Mouse (Mus musculus): ENCODE measurements around the gene Btla.

DNA sequence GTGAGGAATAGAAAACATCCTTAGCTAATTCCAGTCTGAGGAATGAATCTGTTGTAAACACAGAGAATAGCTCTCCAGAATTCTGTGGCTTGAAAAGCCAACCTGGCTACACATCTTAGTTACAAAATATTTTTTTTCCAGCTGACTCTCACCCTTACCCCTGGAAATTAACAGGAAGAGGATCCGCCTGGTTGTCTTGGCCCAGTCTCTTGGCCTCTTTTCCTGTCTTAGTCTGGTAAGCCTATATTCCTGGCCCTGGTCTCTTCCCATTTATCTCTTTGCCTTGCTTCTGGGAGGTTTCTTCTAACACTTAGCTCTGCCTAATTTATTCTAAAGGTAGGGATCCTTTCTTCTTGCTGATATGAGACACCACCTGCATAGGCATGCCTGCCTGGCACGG, 45.8 kb downstream of the Btla start:
- TF ChIP-seq CTCF (IDR thresholded peaks at IDR 0.05; ENCODE audit: control insufficient read depth, insufficient read depth, insufficient replicate concordance, low read depth, low read length) (no peak), POLR2A (IDR thresholded peaks at IDR 0.05; ENCODE audit: control insufficient read depth, low read depth, low read length) (no peak)

Measured in testis, adult 2 months (tissue).